Mouse (Mus musculus) intestine, embryonic 14.5 days (tissue): ENCODE results near the gene Eif3i. TPM values are rescaled to one million over a fixed set of nuclear protein-coding genes. Genes with fewer than 3 reads are reported as not detected.

Experiments used
- ATAC-seq: fragments of 200-750 bp; cut with Nextera tagmentation; replicated peaks from 2 replicates; pipeline ENCODE4 v1.8.0; 2017; ENCODE audit warnings: low read depth, moderate number of reproducible peaks, moderate TSS enrichment, moderate library complexity; ENCODE audit not compliant: low FRiP score, low TSS enrichment
- DNase-seq: peaks from one replicate; pipeline ENCODE4 v3.0.0-alpha.2; 2018; ENCODE audit warnings: low spot score
- H3K27ac ChIP-seq: fragments of 300-500 bp; sonication (generic); 2 replicates; pipeline ENCODE4 v1.5.1; 2014; ENCODE audit warnings: low read depth, mild to moderate bottlenecking, control low read depth
- H3K27me3 ChIP-seq: fragments of 300-500 bp; sonication (generic); replicated peaks from 2 replicates; pipeline ENCODE4 v1.6.1; 2014; ENCODE audit warnings: low read length, control low read depth; ENCODE audit not compliant: control insufficient read depth, insufficient read depth
- H3K36me3 ChIP-seq: fragments of 300-500 bp; sonication (generic); 2 replicates; pipeline ENCODE4 v1.6.1; 2014; ENCODE audit warnings: low read length, control low read depth; ENCODE audit not compliant: control insufficient read depth, insufficient read depth
- H3K4me1 ChIP-seq: fragments of 300-500 bp; sonication (generic); replicated peaks from 2 replicates; pipeline ENCODE4 v1.6.1; 2014; ENCODE audit warnings: low read length, control low read depth, mixed read lengths; ENCODE audit not compliant: control insufficient read depth, insufficient read depth
- H3K4me2 ChIP-seq: fragments of 300-500 bp; sonication (generic); 2 replicates; pipeline ENCODE4 v1.6.1; 2014; ENCODE audit warnings: low read length
- H3K4me3 ChIP-seq: fragments of 300-500 bp; sonication (generic); 2 replicates; pipeline ENCODE4 v1.5.1; 2014; ENCODE audit warnings: low read depth, low read length, control low read depth, mixed read lengths
- H3K9ac ChIP-seq: fragments of 300-500 bp; sonication (generic); 2 replicates; pipeline ENCODE4 v1.6.1; 2014; ENCODE audit warnings: mild to moderate bottlenecking, low read length
- H3K9me3 ChIP-seq: fragments of 300-500 bp; sonication (generic); 2 replicates; pipeline ENCODE4 v1.6.1; 2016; ENCODE audit warnings: low read length, control low read depth; ENCODE audit not compliant: control insufficient read depth
- WGBS: fragments of 180-500 bp; shearing (Covaris S2); extraction: QIAGEN DNeasy Blood & Tissue Kit; methylation state at CpG from one replicate; pipeline ENCODE4 v1.1.7; 2014; 5-methylcytosine and 5-hydroxymethylcytosine counted together
- polyA plus RNA-seq: library from polyadenylated mRNA; unstranded; fragments of >200 nt; fragmentation: Nextera tagmentation; extraction: Ambion mirVana; gene quantifications from 2 replicates; pipeline ENCODE4 v1.2.1, GENCODE M21; 2014

Gene Eif3i
- polyA plus RNA-seq, 1 experiment from 2014 or later = 356 TPM

DNA sequence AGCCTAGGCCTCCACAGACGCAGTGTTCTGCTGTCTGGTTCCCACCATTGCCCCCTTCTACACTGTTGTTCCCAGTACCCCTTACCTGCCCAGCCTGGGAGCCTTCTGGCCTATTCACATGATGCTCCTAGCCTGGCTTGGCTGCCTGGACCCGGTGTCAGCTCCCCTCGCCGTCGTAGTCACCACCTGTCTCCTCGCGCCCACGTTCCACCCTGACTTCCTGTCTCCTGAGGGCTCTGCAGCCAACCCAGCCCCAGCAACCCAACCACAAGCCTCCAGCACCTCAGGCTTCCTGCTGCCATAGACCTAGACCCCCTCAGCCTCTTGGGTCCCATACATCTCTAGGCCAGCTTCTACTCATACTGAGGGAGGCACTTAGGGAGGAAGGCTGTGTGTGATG lies 27.0 kb downstream of the Eif3i start, which contains the start of gene Lck:
Lck (minus strand) TSS at position 212 of the 400 bp plus-strand sequence.
- no peak within 1 kb of the TSS for H3K27ac ChIP-seq
- no peak for ATAC-seq
- 87% methylated on average over 8 of the region's 8 CpGs for WGBS

DNA sequence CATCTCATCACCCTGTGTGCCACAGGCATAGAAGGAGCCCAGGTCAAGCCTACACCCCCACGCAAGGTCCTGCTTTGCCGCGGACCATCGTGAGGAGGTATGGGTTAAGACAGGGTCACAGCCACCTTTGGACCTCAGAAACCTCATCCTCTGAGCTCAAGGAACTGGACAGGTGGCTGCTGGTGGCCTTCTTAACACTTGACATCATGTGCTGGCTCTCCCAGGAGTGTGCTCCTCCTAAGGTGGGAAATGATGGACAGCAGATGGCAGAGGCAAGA lies 27.4 kb downstream of the Eif3i start:
- ATAC-seq = no peak
- H3K36me3 ChIP-seq = no peaks in the 10 kb centered on the region
- H3K4me1 ChIP-seq = no peaks in the 10 kb centered on the region
- no peak overlapping the region for H3K27ac ChIP-seq
- H3K9me3 ChIP-seq = no peaks in the 10 kb centered on the region
- no peak for DNase-seq
- H3K4me2 ChIP-seq = no peak overlapping the region
- H3K9ac ChIP-seq = no peak overlapping the region
- H3K4me3 ChIP-seq = no peak overlapping the region
- H3K27me3 ChIP-seq = no peaks in the 10 kb centered on the region
- 95% methylated on average over 4 of the region's 4 CpGs for WGBS

More for the DNA sequence above, 27.0 kb downstream of the Eif3i start, which contains the start of gene Lck:
- Histone ChIP-seq H3K36me3 (no peaks in the 10 kb centered on the region), H3K9ac (no peak within 1 kb of the TSS), H3K4me2 (no peak within 1 kb of the TSS), H3K4me3 (no peak within 1 kb of the TSS), H3K4me1 (no peaks in the 10 kb centered on the region), H3K9me3 (no peaks in the 10 kb centered on the region), H3K27me3 (no peaks in the 10 kb centered on the region)
- no peak for DNase-seq

DNA sequence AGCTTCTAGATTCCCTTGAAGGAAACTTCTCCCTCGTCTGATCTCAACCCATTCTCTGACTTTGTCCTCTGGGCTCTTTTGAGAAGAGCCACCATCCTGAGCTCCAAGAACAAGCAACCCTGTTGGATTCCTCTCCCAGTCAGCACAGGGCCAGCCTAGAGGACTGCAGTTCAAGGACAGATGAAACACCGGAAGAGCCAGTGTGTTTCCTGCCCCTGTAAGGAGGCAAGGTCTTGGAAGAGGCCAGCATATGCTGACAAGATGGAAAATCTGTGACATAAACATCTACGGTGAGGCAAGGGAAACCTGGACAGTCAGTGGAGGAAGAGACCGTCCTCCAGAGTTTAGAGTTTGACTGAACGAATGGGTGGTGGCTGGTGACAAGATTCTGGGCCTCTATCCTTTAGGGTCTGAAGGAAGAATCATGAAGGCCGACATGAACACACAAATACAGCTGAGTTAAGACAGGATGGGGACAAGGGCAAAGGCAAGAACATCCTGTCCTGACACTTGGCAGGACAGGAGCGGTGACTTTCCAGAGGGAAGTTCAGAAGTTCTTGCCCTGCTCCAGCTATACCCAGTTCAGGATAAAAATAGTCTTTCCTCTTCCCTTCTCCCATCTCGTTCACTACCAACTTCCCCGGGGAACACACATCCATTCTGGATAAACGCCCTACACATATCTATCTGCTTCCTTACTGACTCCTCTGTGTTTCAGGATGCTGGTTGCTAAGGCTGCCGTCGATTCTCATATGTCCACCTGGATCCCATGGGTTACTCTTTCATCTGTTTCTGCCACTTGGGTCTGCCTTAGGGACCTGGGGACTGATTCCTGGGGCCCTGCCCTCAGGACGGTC lies 28.0 kb downstream of the Eif3i start:
- no peaks in the 10 kb centered on the region for H3K36me3 ChIP-seq
- no peak overlapping the region for H3K4me2 ChIP-seq
- no peak overlapping the region for H3K4me3 ChIP-seq
- no peaks in the 10 kb centered on the region for H3K27me3 ChIP-seq
- ATAC-seq (no peak), DNase-seq (no peak)
- H3K9ac ChIP-seq = no peak overlapping the region
- H3K4me1 ChIP-seq = no peaks in the 10 kb centered on the region
- H3K9me3 ChIP-seq = no peaks in the 10 kb centered on the region
- 80% methylated on average over 13 of the region's 13 CpGs for WGBS
- H3K27ac ChIP-seq = no peak overlapping the region

DNA sequence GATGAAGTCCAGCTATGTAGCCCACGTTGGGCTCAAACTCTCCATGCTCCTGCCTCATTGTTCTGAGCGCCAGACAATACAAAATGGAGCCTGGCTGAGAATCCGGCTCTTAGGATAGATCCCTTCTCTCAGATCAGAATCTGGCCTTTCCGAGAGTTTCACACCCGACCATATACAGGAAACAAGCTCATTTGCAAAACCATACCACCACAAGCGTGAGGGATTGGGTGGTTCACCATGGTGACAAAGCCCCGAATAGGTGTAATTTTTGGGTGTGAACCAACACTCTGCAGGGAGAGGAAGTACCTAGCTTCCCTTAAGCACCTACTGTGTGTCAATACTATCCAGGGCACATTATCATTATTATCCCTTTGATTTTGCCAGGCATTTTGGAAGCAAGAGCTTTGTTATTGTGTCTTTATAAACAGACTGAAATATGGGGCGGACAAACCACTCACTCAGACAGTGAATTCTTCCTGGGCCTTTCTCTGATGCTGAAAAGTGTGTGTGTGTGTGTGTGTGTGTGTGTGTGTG lies 28.8 kb downstream of the Eif3i start:
- no peak for DNase-seq
- ATAC-seq = no peak
- Histone ChIP-seq H3K9ac (no peak overlapping the region), H3K4me2 (no peak overlapping the region), H3K4me1 (no peaks in the 10 kb centered on the region), H3K4me3 (no peak overlapping the region), H3K36me3 (no peaks in the 10 kb centered on the region), H3K9me3 (no peaks in the 10 kb centered on the region), H3K27ac (no peak overlapping the region), H3K27me3 (no peaks in the 10 kb centered on the region)
- 70% methylated on average over 8 of the region's 8 CpGs for WGBS

DNA sequence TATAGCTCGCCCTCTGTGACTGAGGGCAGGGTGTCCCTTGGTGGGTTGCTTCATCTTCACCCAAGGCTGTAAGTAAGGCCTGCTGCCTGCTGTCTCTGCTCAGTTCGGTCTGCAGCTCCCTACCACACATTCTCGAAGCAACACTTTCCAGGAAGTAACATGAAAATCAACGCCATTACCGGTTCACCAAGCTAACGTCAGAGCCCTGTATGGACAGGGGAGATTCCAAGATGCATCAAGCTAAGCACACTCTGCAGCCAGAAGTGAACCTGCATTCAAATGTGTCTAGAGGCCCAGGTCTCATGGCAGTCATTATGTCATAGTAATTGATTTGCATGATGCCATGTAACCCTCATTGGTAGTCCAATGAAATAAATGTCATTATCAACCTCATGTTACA lies 30.4 kb downstream of the Eif3i start:
- Histone ChIP-seq H3K27ac (no peak overlapping the region), H3K36me3 (no peaks in the 10 kb centered on the region), H3K4me1 (no peaks in the 10 kb centered on the region), H3K4me3 (no peak overlapping the region), H3K27me3 (no peaks in the 10 kb centered on the region), H3K4me2 (no peak overlapping the region), H3K9ac (no peak overlapping the region), H3K9me3 (no peaks in the 10 kb centered on the region)
- 83% methylated on average over 6 of the region's 6 CpGs for WGBS
- no peak for ATAC-seq
- DNase-seq = no peak

DNA sequence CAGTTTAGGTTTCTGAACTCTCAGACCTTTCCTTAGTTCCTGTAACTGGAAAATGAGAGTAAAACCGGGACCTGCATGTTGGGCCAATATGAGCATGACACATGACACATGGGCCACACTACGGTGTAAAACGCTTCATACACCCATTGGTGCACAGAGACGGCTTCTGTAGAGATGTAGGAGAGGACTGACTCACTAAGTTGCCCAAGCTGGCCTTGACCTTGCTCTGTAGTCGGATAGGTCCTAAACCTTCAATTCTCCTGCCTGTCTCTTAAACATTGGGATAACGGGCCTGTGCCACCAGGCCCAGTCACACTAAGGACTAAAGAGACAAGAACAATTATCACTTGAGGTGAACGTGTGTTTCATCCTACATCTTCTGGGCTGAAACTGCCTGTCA lies 32.1 kb downstream of the Eif3i start:
- H3K9ac ChIP-seq = no peak overlapping the region
- H3K9me3 ChIP-seq = no peaks in the 10 kb centered on the region
- H3K27ac ChIP-seq = no peak overlapping the region
- no peak overlapping the region for H3K4me3 ChIP-seq
- ATAC-seq (no peak), DNase-seq (no peak)
- WGBS = 93% methylated on average over 7 of the region's 7 CpGs
- no peaks in the 10 kb centered on the region for H3K27me3 ChIP-seq
- no peaks in the 10 kb centered on the region for H3K36me3 ChIP-seq
- H3K4me1 ChIP-seq = 0 out of 2 replicates have a peak, but pooled peaks cover 3% of the 10 kb centered on the region
- H3K4me2 ChIP-seq = no peak overlapping the region

DNA sequence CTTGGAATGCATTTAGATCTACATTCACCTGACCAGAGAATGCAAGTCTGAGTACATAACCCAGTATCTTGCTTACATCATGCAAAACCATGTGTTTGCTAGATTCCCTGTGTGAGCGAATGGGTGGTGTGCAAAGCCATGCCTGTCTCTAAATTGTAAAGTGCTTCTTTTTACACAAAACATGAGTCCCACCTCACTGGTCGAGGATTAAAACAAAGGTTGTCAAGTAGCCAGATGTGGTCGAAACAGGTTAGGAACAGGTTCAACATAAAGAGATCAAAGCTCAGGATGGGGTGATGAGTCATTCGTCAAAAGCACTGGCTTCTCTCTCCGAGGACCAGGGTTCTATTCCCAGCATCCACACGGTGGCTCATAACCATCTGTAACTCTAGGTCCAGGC lies 35.3 kb downstream of the Eif3i start:
- Histone ChIP-seq H3K27ac (no peak overlapping the region), H3K36me3 (no peaks in the 10 kb centered on the region), H3K4me3 (no peak overlapping the region), H3K9ac (no peak overlapping the region), H3K4me1 (0 out of 2 replicates have a peak, but pooled peaks cover 3% of the 10 kb centered on the region), H3K9me3 (no peaks in the 10 kb centered on the region), H3K4me2 (no peak overlapping the region), H3K27me3 (no peaks in the 10 kb centered on the region)
- 85% methylated on average over 6 of the region's 6 CpGs for WGBS
- ATAC-seq (no peak), DNase-seq (no peak)

DNA sequence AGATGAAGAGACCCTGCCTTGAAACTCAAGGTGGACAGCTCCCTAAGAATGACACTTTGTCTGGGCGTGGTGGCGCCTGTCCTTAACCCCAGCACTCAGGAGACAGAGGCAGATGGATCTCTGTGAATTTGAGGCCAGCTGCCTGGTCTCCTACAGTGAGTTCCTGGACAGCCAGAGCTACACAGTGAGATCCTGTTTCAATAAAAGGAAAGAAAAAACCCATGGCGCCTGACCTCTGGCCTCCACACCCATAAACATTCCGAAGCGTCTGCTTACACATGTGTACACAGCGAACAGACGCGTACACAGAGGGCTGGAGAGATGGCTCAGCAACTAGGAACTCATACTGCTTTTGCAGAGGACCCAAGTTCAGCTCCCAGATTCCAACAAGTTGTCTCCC lies 36.7 kb downstream of the Eif3i start:
- Histone ChIP-seq H3K4me1 (0 out of 2 replicates have a peak, but pooled peaks cover 3% of the 10 kb centered on the region), H3K36me3 (no peaks in the 10 kb centered on the region), H3K4me3 (no peak overlapping the region), H3K4me2 (no peak overlapping the region), H3K9ac (no peak overlapping the region), H3K27me3 (no peaks in the 10 kb centered on the region), H3K9me3 (no peaks in the 10 kb centered on the region), H3K27ac (peak overlapping the region; percentile 24; the same call in 1 of the 2 replicates)
- WGBS = 8% methylated on average over 8 of the region's 8 CpGs
- peak; percentile 53; the same call in 1 of the 2 replicates for ATAC-seq
- DNase-seq = no peak

DNA sequence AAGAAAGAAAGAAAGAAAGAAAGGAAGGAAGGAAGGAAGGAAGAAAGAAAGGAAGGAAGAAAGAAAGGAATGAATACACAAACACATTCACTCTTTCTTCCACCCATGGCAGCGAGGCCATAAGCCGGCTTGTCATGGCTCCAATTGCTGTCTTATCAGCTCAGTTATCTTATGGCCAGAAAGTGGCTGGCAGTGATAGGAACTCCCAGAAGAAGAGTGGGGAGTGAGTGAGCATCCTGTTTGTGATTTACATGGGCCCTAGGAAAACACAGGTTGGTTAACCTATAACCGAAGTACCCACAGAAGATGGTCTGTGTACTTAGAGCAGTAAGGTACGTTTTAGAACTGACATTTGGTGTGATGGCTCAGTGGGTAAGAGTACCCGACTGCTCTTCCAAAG lies 39.3 kb downstream of the Eif3i start:
- ATAC-seq = no peak
- WGBS = 77% methylated on average over 5 of the region's 5 CpGs
- H3K4me1 ChIP-seq = peaks cover 11% of the 10 kb centered on the region

More for the DNA sequence above, 39.3 kb downstream of the Eif3i start:
- DNase-seq = no peak
- H3K4me3 ChIP-seq = no peak overlapping the region
- no peaks in the 10 kb centered on the region for H3K36me3 ChIP-seq
- H3K27ac ChIP-seq = no peak overlapping the region
- H3K9ac ChIP-seq = no peak overlapping the region
- no peaks in the 10 kb centered on the region for H3K27me3 ChIP-seq
- no peaks in the 10 kb centered on the region for H3K9me3 ChIP-seq
- H3K4me2 ChIP-seq = no peak overlapping the region
